Mouse (Mus musculus): ENCODE data around the gene Asic2. TPM values are rescaled to one million over a fixed set of nuclear protein-coding genes. Genes with fewer than 3 reads are reported as not detected.

The Asic2 gene
- total and polyA plus RNA-seq, 2 experiments = under 0.01 TPM; not detected in 1

GRCm38 (mm10) chr11:80838724-80839123 lies 1129.5 kb downstream of the Asic2 start:
- Histone ChIP-seq H3K79me2 (ENCODE audit: control insufficient read depth, insufficient read depth, low read length) (no peaks in the 10 kb centered on the region), H3K27ac (replicated peaks; ENCODE audit: insufficient read depth, low read depth, low read length) (no peak overlapping the region), H3K4me3 (ENCODE audit: insufficient read depth, low read depth, low read length) (no peak overlapping the region), H3K4me1 (ENCODE audit: control insufficient read depth, insufficient read depth, low read length) (no peaks in the 10 kb centered on the region), H3K27me3 (ENCODE audit: control insufficient read depth, insufficient read depth, low read length) (no peaks in the 10 kb centered on the region), H3K36me3 (ENCODE audit: control insufficient read depth, insufficient read depth, low read length) (no peaks in the 10 kb centered on the region), H3K9ac (ENCODE audit: low read depth, low read length) (no peak overlapping the region)
- no peak for DNase-seq (ENCODE audit: extremely low read depth, low read depth, low spot score)
- 74% methylated on average over 1 of the region's 1 CpGs for WGBS
- TF ChIP-seq POLR2A (IDR thresholded peaks at IDR 0.05; ENCODE audit: extremely low read depth, insufficient read depth, low read length) (no peak), CTCF (IDR thresholded peaks at IDR 0.05; ENCODE audit: low read depth, low read length) (no peak)

GRCm38 (mm10) chr11:80835841-80836240 lies 1132.4 kb downstream of the Asic2 start:
- Histone ChIP-seq H3K27ac (replicated peaks; ENCODE audit: insufficient read depth, low read depth, low read length) (no peak overlapping the region), H3K4me3 (ENCODE audit: insufficient read depth, low read depth, low read length) (no peak overlapping the region), H3K27me3 (ENCODE audit: control insufficient read depth, insufficient read depth, low read length) (no peaks in the 10 kb centered on the region), H3K4me1 (ENCODE audit: control insufficient read depth, insufficient read depth, low read length) (no peaks in the 10 kb centered on the region), H3K36me3 (ENCODE audit: control insufficient read depth, insufficient read depth, low read length) (no peaks in the 10 kb centered on the region), H3K9ac (ENCODE audit: low read depth, low read length) (no peak overlapping the region), H3K79me2 (ENCODE audit: control insufficient read depth, insufficient read depth, low read length) (no peaks in the 10 kb centered on the region)
- no peak for DNase-seq (ENCODE audit: extremely low read depth, low read depth, low spot score)
- TF ChIP-seq CTCF (IDR thresholded peaks at IDR 0.05; ENCODE audit: low read depth, low read length) = no peak
- no peak for TF ChIP-seq POLR2A (IDR thresholded peaks at IDR 0.05; ENCODE audit: extremely low read depth, insufficient read depth, low read length)
- 80% methylated on average over 4 of the region's 4 CpGs for WGBS

GRCm38 (mm10) chr11:80835395-80835794 lies 1132.9 kb downstream of the Asic2 start:
- no peak overlapping the region for H3K9ac ChIP-seq (ENCODE audit: low read depth, low read length)
- no peak overlapping the region for H3K4me3 ChIP-seq (ENCODE audit: insufficient read depth, low read depth, low read length)
- H3K79me2 ChIP-seq (ENCODE audit: control insufficient read depth, insufficient read depth, low read length) = no peaks in the 10 kb centered on the region
- H3K27me3 ChIP-seq (ENCODE audit: control insufficient read depth, insufficient read depth, low read length) = no peaks in the 10 kb centered on the region
- DNase-seq (ENCODE audit: extremely low read depth, low read depth, low spot score) = no peak
- no peak overlapping the region for H3K27ac ChIP-seq (replicated peaks; ENCODE audit: insufficient read depth, low read depth, low read length)
- no peak for TF ChIP-seq CTCF (IDR thresholded peaks at IDR 0.05; ENCODE audit: low read depth, low read length)
- TF ChIP-seq POLR2A (IDR thresholded peaks at IDR 0.05; ENCODE audit: extremely low read depth, insufficient read depth, low read length) = no peak
- no peaks in the 10 kb centered on the region for H3K4me1 ChIP-seq (ENCODE audit: control insufficient read depth, insufficient read depth, low read length)
- 82% methylated on average over 2 of the region's 2 CpGs for WGBS
- no peaks in the 10 kb centered on the region for H3K36me3 ChIP-seq (ENCODE audit: control insufficient read depth, insufficient read depth, low read length)

Other genes starting within 250 kb of the Asic2 start
- gene 5530401A14Rik, start 107.8 kb downstream of the Asic2 start, total RNA-seq (2014; rRNA removed) = not detected in 2 replicates
- not detected in 2 replicates for gene 5530401A14Rik, start 107.8 kb downstream of the Asic2 start, polyA plus RNA-seq (2012; rRNA removed)
- 0.18 and 0.94 TPM in 2 replicates for gene Ccl2, start 67.1 kb upstream of the Asic2 start, total RNA-seq (2014; rRNA removed)
- gene Ccl2, start 67.1 kb upstream of the Asic2 start, polyA plus RNA-seq (2012; rRNA removed) = 0.78 and 3.3 TPM in 2 replicates
- gene Gm17268, start 70.1 kb upstream of the Asic2 start, total RNA-seq (2014; rRNA removed) = not detected in 2 replicates
- gene Gm17268, start 70.1 kb upstream of the Asic2 start, polyA plus RNA-seq (2012; rRNA removed) = not detected in 2 replicates
- 0.18 and 0.20 TPM in 2 replicates for gene Ccl7, start 77.3 kb upstream of the Asic2 start, total RNA-seq (2014; rRNA removed)
- not detected in 2 replicates for gene Ccl7, start 77.3 kb upstream of the Asic2 start, polyA plus RNA-seq (2012; rRNA removed)
- 0.09 TPM in 1 of 2 replicates, not detected in the other for gene Ccl11, start 89.4 kb upstream of the Asic2 start, total RNA-seq (2014; rRNA removed)
- gene Ccl11, start 89.4 kb upstream of the Asic2 start, polyA plus RNA-seq (2012; rRNA removed) = 0.07 and 0.16 TPM in 2 replicates
- not detected in 2 replicates for gene Ccl12, start 133.4 kb upstream of the Asic2 start, total RNA-seq (2014; rRNA removed)
- gene Ccl12, start 133.4 kb upstream of the Asic2 start, polyA plus RNA-seq (2012; rRNA removed) = 0.20 TPM in 1 of 2 replicates, not detected in the other
- 0.87 TPM in 1 of 2 replicates, not detected in the other for gene Ccl8, start 146.7 kb upstream of the Asic2 start, total RNA-seq (2014; rRNA removed)
- gene Ccl8, start 146.7 kb upstream of the Asic2 start, polyA plus RNA-seq (2012; rRNA removed) = not detected in 2 replicates

All from liver, adult 2 months (tissue).